Mouse (Mus musculus) olfactory bulb, adult 2 months (tissue): ENCODE data around the gene Cdc27. TPM values are rescaled to one million over a fixed set of nuclear protein-coding genes. Genes with fewer than 3 reads are reported as not detected.

ENCODE experiments used
- H3K27ac ChIP-seq: fragments of 200-500 bp; 2 replicates; pipeline ENCODE4 v1.5.1; 2012; ENCODE audit warnings: low read depth, low read length; ENCODE audit not compliant: insufficient read depth
- H3K4me1 ChIP-seq: fragments of 200-500 bp; 2 replicates; pipeline ENCODE4 v1.6.1; 2012; ENCODE audit warnings: low read length; ENCODE audit not compliant: control insufficient read depth, insufficient read depth
- H3K4me3 ChIP-seq: fragments of 200-500 bp; 2 replicates; pipeline ENCODE4 v1.5.1; 2012; ENCODE audit warnings: mild to moderate bottlenecking, low read depth, low read length, moderate library complexity; ENCODE audit not compliant: insufficient read depth
- CTCF ChIP-seq: fragments of 200-500 bp; IDR thresholded peaks from 2 replicates; pipeline ENCODE4 v1.5.1; 2012; ENCODE audit warnings: low read depth, mild to moderate bottlenecking, low read length, moderate library complexity; ENCODE audit not compliant: insufficient read depth
- POLR2A ChIP-seq: fragments of 200-500 bp; IDR thresholded peaks from 2 replicates; pipeline ENCODE4 v1.6.1; 2012; ENCODE audit warnings: mild to moderate bottlenecking, low read depth, low read length, moderate library complexity; ENCODE audit not compliant: insufficient read depth
- WGBS: fragments of 180-500 bp; shearing (Covaris S2); methylation state at CpG from one replicate; pipeline ENCODE4 v1.1.7; 2018; 5-methylcytosine and 5-hydroxymethylcytosine counted together
- polyA plus RNA-seq: library from polyadenylated mRNA; stranded (reverse); fragments of >200 nt; gene quantifications from 2 replicates; pipeline ENCODE4 v1.2.4, GENCODE M21; 2012; ENCODE audit warnings: low replicate concordance; ENCODE audit not compliant: missing spikeins, insufficient read depth, insufficient read length

Cdc27 gene
- polyA plus RNA-seq, 1 experiment: 494 TPM

GRCm38 (mm10) chr11:104582630-104583364, 32.4 kb upstream of the Cdc27 start:
- Histone ChIP-seq H3K27ac (no peak overlapping the region), H3K4me1 (no peaks in the 10 kb centered on the region), H3K4me3 (no peak overlapping the region)
- no peak for TF ChIP-seq POLR2A
- no peak for TF ChIP-seq CTCF
- WGBS: 71% methylated on average over 13 of the region's 13 CpGs

- WGBS: 90% methylated on average over 2 of the region's 2 CpGs
- Histone ChIP-seq H3K4me1 (no peaks in the 10 kb centered on the region), H3K4me3 (no peak overlapping the region), H3K27ac (no peak overlapping the region)
- TF ChIP-seq CTCF: no peak
- TF ChIP-seq POLR2A: no peak
These were observed 31.8 kb upstream of the Cdc27 start for GRCm38 (mm10) chr11:104582308-104582606.

DNA sequence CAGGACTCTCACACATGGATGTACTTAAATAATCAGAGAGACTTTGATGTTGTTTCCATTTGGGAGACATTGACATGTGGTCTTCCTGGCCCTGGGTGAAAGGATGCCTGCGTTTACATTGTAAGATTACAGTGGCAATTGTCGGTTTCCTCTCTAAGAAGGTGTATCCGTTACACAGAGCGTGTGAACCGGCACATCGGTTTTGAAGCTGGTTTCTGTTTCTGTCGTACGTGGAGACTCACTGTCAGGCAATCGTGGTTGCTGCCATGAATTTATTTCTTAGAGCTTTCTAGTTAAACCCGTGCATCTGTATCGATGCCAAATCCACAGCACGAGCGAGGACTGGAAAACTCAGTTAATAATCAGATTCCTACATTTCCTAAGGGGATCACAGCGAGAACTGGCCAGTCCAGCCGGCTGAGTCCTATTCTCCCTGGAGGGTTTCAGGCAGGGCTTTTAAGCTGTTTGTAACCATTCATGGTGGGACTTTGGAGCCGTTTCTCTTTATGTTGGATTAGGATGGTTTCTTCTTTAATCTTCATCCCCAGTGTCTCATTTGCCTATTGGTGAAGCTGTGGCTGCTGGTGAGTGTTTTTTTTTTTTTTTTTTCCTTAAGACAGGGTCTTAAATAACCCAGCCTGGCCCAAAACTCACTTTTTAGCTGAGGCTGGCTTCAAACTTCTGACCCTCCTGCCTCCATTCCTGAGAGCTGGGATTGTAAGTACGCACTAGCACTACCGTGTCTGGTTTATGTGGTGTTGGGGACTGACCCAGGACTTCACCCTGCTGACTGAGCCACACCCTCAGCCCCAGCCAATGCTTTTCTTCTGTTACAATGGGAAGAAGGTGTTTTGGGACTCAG, 31.3 kb upstream of the Cdc27 start:
- H3K27ac ChIP-seq: no peak overlapping the region

DNA sequence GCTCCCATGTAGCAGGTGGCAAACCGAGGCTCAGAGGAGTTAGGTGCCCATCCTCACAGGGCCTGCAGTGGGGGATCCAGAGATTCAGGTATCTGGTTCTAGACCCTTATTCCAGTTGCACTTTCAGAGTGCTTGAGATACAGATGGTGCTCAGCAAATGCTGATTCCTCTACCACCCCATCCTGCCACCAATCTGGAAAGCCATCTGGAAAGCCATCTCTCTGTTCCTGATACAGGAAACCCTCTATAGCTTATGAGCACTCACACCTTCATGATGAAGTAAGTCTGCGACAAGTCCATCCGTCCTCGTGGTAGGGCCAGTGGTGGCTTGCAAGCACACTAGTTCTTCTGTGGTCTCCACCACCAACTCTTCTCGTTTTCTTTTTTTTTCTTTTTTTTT, 30.2 kb upstream of the Cdc27 start:
- Histone ChIP-seq H3K27ac (no peak overlapping the region), H3K4me3 (no peak overlapping the region), H3K4me1 (no peaks in the 10 kb centered on the region)
- WGBS: 94% methylated on average over 5 of the region's 5 CpGs
- TF ChIP-seq CTCF (no peak), POLR2A (no peak)

More for the DNA sequence above, 31.3 kb upstream of the Cdc27 start:
- no peak overlapping the region for H3K4me3 ChIP-seq
- H3K4me1 ChIP-seq: no peaks in the 10 kb centered on the region
- WGBS: 44% methylated on average over 18 of the region's 18 CpGs
- TF ChIP-seq CTCF: no peak
- no peak for TF ChIP-seq POLR2A

- H3K4me3 ChIP-seq: no peak overlapping the region
- no peaks in the 10 kb centered on the region for H3K4me1 ChIP-seq
- 50% methylated on average over 6 of the region's 6 CpGs for WGBS
- TF ChIP-seq CTCF: no peak
- TF ChIP-seq POLR2A: no peak
- H3K27ac ChIP-seq: no peak overlapping the region
These were observed 29.7 kb upstream of the Cdc27 start for GRCm38 (mm10) chr11:104580091-104580490.

GRCm38 (mm10) chr11:104579575-104579974, 29.2 kb upstream of the Cdc27 start:
- Histone ChIP-seq H3K27ac (no peak overlapping the region), H3K4me3 (no peak overlapping the region), H3K4me1 (no peaks in the 10 kb centered on the region)
- WGBS: 97% methylated on average over 8 of the region's 8 CpGs
- TF ChIP-seq POLR2A (no peak), CTCF (no peak)

- TF ChIP-seq CTCF: no peak
- no peak for TF ChIP-seq POLR2A
- H3K4me3 ChIP-seq: no peak overlapping the region
These were observed 28.7 kb upstream of the Cdc27 start for GRCm38 (mm10) chr11:104579084-104579483.

DNA sequence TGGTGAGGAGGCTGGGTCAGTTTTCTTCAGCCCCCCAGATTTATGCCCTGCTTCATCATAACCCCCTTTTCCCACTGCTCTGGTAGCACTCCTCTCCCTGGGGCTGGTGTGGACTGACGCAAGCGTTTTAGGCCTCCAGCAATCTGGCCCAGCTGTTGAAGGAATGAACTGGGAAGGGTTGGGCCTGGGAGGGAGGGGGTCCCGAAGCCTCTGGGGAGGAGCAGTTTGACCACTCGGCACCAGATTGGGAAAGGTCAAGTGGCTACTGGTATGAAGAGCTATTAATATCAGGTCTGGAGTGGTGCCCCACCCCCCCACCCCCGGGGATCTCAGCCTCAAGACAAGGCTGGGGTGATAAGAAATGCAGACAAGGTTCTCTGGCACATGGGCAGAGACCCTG, 27.7 kb upstream of the Cdc27 start:
- no peak overlapping the region for H3K4me3 ChIP-seq
- no peaks in the 10 kb centered on the region for H3K4me1 ChIP-seq
- WGBS: 82% methylated on average over 5 of the region's 5 CpGs
- TF ChIP-seq POLR2A: no peak
- TF ChIP-seq CTCF: no peak
- H3K27ac ChIP-seq: no peak overlapping the region

More at GRCm38 (mm10) chr11:104579084-104579483, 28.7 kb upstream of the Cdc27 start:
- 92% methylated on average over 9 of the region's 9 CpGs for WGBS
- no peaks in the 10 kb centered on the region for H3K4me1 ChIP-seq
- no peak overlapping the region for H3K27ac ChIP-seq
